Mouse (Mus musculus): Measurements from ENCODE around the gene Dcaf4. TPM values are rescaled to one million over a fixed set of nuclear protein-coding genes. Genes with fewer than 3 reads are reported as not detected.

The Dcaf4 gene
- polyA plus RNA-seq, 1 experiment from 2014 or later: 27.6 TPM

DNA sequence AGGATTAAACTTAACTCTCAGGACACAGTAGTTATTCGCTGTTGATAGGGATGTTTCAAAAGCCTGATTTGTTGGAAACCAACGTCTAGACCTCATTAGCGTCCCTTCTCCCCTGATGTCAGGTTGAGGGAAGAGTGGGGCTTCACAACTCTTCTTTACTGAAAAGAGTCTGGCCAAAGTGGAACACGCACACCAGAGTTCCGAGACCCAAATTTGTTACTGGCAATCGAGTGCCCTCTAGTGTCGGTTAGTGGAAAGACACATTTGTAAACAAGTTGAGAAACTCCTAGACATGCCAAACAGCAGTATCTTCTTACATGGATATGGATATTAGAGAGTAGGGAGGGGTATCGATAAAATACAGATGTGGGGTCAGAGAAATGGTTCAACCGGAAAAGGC, 18.1 kb upstream of the Dcaf4 start:
- DNase-seq (ENCODE audit: low spot score): no peak
- no peaks in the 10 kb centered on the region for H3K27me3 ChIP-seq (ENCODE audit: insufficient read depth, poor library complexity, severe bottlenecking)
- no peaks in the 10 kb centered on the region for H3K36me3 ChIP-seq
- no peak overlapping the region for H3K4me3 ChIP-seq
- no peaks in the 10 kb centered on the region for H3K4me1 ChIP-seq
- no peaks in the 10 kb centered on the region for H3K9me3 ChIP-seq
- H3K27ac ChIP-seq: 0 out of 2 replicates have a peak overlapping the region, but pooled peaks have one; percentile 29
- 7% methylated on average over 9 of the region's 9 CpGs for WGBS

DNA sequence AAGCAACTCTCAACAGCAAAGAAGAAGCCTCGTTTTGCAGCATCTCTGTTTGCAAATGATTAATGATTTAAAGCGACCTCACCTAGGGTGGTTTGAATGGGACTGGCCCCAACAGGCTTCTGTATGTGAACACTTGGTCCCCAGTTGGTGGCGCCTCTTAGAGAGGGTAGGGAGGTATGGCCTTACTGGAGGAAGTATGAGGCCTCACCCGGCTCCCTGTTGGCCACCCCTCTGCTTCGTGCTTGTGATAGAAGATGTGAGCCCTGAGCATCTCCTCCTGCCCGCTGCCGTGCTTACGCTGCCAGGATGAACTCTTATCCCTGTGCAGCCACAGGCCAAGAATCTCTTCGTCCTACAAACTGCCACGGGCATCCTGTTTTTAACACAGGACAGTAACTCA, 13.7 kb upstream of the Dcaf4 start:
- no peak overlapping the region for H3K27ac ChIP-seq
- H3K27me3 ChIP-seq (ENCODE audit: insufficient read depth, poor library complexity, severe bottlenecking): no peaks in the 10 kb centered on the region
- H3K4me1 ChIP-seq: no peaks in the 10 kb centered on the region
- WGBS: 78% methylated on average over 10 of the region's 10 CpGs
- H3K9me3 ChIP-seq: no peaks in the 10 kb centered on the region
- no peaks in the 10 kb centered on the region for H3K36me3 ChIP-seq
- no peak for DNase-seq (ENCODE audit: low spot score)
- no peak overlapping the region for H3K4me3 ChIP-seq

DNA sequence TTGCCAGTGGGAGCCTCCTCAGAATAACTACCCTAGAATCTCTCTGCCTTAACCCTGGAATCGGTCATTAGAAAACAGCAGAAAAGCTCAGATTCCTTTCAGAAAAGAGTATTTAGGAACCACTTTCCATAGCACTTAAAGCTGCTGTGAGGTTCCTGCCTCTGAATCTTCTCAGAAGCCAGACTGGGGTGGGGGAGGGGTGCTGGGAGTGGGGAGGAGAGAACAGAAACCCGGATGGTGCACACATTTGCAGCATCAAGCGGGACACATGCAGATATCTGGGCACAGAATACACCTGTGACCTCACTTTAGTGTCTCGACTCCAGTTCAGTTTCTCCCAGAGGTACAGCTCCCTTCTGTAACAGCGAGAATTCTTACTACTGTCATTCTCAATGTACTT, 9.7 kb upstream of the Dcaf4 start:
- no peaks in the 10 kb centered on the region for H3K36me3 ChIP-seq
- peaks cover 6% of the 10 kb centered on the region; the same call in 1 of the 2 replicates for H3K4me1 ChIP-seq
- 67% methylated on average over 5 of the region's 5 CpGs for WGBS
- H3K4me3 ChIP-seq: no peak overlapping the region
- no peaks in the 10 kb centered on the region for H3K27me3 ChIP-seq (ENCODE audit: insufficient read depth, poor library complexity, severe bottlenecking)
- no peak overlapping the region for H3K27ac ChIP-seq
- no peaks in the 10 kb centered on the region for H3K9me3 ChIP-seq
- DNase-seq (ENCODE audit: low spot score): no peak

DNA sequence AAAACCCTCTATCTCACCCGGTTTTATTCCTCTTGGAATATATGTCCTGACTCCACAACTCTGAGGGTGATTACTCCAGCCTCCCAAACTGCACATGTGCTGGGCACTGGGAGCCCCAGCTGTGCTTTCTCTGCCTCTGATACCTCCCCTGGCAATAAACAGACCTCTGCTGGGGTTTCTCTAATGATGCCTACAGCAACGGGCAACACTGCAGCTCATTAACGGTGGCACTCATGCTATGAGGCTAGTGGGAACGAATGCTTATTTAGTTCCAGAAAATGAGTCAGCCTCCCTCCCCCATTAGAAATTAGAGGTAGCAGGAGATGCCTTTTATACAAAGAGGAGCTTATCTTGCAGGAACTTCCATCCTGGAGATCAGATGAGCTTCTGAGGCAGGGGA, 7.5 kb upstream of the Dcaf4 start:
- 31% methylated on average over 4 of the region's 4 CpGs for WGBS
- H3K36me3 ChIP-seq: no peaks in the 10 kb centered on the region
- H3K4me3 ChIP-seq: no peak overlapping the region
- no peaks in the 10 kb centered on the region for H3K27me3 ChIP-seq (ENCODE audit: insufficient read depth, poor library complexity, severe bottlenecking)
- H3K27ac ChIP-seq: no peak overlapping the region
- H3K4me1 ChIP-seq: peaks cover 12% of the 10 kb centered on the region; the same call in 1 of the 2 replicates
- H3K9me3 ChIP-seq: no peaks in the 10 kb centered on the region
- DNase-seq (ENCODE audit: low spot score): no peak

DNA sequence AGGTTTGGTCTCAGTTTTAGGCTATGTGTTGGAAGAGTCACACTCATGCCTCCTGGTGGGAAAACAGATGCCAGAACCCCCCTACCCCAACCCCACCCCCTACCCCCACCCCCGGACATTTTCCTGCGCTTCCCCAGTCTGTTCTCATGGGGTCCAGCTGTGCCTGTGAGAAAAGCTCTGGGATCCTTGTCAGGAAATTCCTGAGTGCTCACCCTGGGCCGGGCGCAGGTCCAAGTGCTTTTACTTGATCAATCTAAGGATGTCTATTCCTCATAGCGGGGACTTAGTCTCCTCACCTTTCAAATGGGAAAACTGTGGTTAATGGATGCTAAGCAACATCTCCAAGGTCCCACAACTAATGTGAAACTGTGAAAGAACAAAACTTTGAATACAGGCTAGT, 7.1 kb upstream of the Dcaf4 start:
- Histone ChIP-seq H3K4me1 (peaks cover 12% of the 10 kb centered on the region; the same call in 1 of the 2 replicates), H3K4me3 (no peak overlapping the region), H3K27me3 (ENCODE audit: insufficient read depth, poor library complexity, severe bottlenecking) (no peaks in the 10 kb centered on the region), H3K27ac (no peak overlapping the region), H3K9me3 (no peaks in the 10 kb centered on the region), H3K36me3 (no peaks in the 10 kb centered on the region)
- DNase-seq (ENCODE audit: low spot score): no peak
- WGBS: 28% methylated on average over 5 of the region's 5 CpGs

DNA sequence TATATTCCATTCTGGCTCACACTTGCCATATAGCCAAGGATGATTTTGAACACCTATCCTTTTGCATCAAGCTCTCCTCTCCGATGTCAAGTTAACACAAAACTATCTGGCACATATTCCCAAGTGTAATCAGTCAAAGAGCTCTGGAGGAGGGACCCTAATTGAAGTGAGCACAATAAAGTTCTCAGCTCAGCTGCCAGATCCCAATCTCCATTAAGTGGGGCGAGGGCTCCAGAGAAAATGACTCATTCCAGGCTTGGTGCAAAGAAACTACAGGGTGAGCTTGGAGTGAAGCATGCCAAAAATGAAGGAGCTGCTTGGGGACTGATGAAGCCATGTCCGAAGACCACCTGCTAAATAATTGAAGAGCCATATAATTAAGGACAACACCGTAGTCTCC, 6.0 kb upstream of the Dcaf4 start:
- Histone ChIP-seq H3K4me3 (no peak overlapping the region), H3K27ac (no peak overlapping the region), H3K4me1 (peaks cover 16% of the 10 kb centered on the region; the same call in 1 of the 2 replicates), H3K27me3 (ENCODE audit: insufficient read depth, poor library complexity, severe bottlenecking) (no peaks in the 10 kb centered on the region), H3K36me3 (no peaks in the 10 kb centered on the region), H3K9me3 (no peaks in the 10 kb centered on the region)
- DNase-seq (ENCODE audit: low spot score): no peak
- WGBS: 82% methylated on average over 4 of the region's 4 CpGs

DNA sequence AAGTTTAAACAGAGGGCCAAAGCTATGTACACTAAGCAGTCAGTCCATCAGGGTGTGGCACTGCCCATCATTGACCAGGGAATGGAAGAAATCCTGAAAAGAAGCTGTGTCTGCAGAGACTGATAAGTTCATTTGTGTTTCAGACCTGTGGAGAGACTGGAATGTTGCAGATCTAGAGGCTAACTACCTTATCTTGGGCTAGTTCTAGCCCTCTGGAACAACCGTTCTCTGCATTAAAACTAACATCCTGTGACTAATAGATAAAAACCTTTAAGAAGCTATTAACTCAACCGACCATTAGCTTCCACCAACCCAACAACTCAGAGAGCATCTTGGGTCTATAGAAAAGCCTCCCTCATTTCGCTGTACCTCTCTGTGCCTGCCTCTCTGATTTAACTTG, 2.7 kb upstream of the Dcaf4 start:
- Histone ChIP-seq H3K36me3 (no peaks in the 10 kb centered on the region), H3K4me1 (peaks cover 34% of the 10 kb centered on the region), H3K9me3 (no peaks in the 10 kb centered on the region), H3K27ac (no peak overlapping the region), H3K4me3 (no peak overlapping the region), H3K27me3 (ENCODE audit: insufficient read depth, poor library complexity, severe bottlenecking) (no peaks in the 10 kb centered on the region)
- WGBS: 48% methylated on average over 3 of the region's 3 CpGs
- DNase-seq (ENCODE audit: low spot score): no peak

DNA sequence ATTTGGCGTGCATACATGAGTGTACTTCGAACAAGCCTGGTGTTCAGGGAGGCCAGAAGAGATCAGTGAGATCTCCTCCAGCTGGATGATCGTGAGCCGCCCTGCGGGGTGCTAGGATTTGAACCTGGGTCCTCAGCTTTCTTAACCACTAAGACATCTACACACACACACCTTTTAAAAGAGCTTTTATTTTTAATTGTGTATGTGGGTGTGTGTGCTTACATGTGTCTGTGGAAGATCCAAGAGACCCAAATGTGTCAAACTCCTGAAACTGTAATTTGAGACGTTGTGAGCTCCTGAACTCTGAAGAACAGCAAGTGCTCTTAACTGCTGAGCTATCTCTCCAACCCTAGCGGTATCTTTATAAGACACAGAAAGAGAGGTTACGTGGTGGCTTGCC, 817 bp downstream of the Dcaf4 start:
- peak overlapping the region; percentile 75 for H3K4me3 ChIP-seq
- H3K27me3 ChIP-seq (ENCODE audit: insufficient read depth, poor library complexity, severe bottlenecking): no peaks in the 10 kb centered on the region
- H3K36me3 ChIP-seq: no peaks in the 10 kb centered on the region
- H3K4me1 ChIP-seq: peaks cover 57% of the 10 kb centered on the region
- H3K27ac ChIP-seq: peak overlapping the region; percentile 88; the same call in 1 of the 2 replicates
- no peak for DNase-seq (ENCODE audit: low spot score)
- WGBS: 30% methylated on average over 8 of the region's 8 CpGs
- H3K9me3 ChIP-seq: no peaks in the 10 kb centered on the region

DNA sequence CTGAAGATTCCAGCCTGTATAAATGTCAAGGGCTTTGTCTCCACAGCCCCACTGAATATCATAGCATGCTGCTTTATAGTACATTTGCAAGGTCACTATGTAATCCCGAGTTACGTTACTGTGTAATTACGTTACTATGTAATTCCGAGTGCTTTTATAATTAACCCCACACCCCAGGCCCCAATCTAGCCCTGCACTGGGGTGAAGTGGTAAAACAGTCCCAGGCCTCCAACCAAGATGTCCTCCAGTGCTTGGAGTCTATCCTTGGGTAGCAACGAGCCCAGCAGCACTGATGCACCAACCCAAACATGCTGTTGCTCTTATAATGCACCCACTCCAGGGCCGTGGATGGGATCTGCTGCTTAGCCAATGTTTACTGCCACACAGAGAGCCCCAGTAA, 2.8 kb downstream of the Dcaf4 start:
- no peak overlapping the region for H3K4me3 ChIP-seq
- no peaks in the 10 kb centered on the region for H3K27me3 ChIP-seq (ENCODE audit: insufficient read depth, poor library complexity, severe bottlenecking)
- no peaks in the 10 kb centered on the region for H3K9me3 ChIP-seq
- peaks cover 58% of the 10 kb centered on the region for H3K4me1 ChIP-seq
- WGBS: 92% methylated on average over 6 of the region's 6 CpGs
- no peak overlapping the region for H3K27ac ChIP-seq
- no peak for DNase-seq (ENCODE audit: low spot score)
- 0 out of 2 replicates have a peak, but pooled peaks cover 2% of the 10 kb centered on the region for H3K36me3 ChIP-seq

DNA sequence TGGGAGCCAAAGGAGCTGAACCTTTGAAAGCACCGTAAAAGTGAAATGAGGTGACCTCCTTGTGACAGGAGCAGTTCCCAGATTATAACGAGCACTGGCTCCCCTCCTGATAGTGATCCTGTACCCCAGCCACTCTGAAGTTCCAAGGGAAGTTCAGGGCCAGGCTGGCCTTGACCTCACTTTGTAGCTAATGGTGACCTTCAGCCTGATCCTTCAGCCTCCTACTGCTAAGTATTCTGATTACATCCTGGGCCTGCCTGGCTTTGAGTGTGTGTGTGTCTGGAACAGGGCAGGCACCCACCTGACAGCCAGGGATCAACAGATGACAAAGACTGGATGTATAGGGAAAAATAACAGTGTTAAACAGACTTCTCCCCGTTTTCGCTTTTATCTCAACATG, 3.6 kb downstream of the Dcaf4 start:
- DNase-seq (ENCODE audit: low spot score): no peak
- no peaks in the 10 kb centered on the region for H3K27me3 ChIP-seq (ENCODE audit: insufficient read depth, poor library complexity, severe bottlenecking)
- H3K4me1 ChIP-seq: peaks cover 64% of the 10 kb centered on the region
- H3K27ac ChIP-seq: peak overlapping the region; percentile 24; the same call in 1 of the 2 replicates
- no peak overlapping the region for H3K4me3 ChIP-seq
- no peaks in the 10 kb centered on the region for H3K9me3 ChIP-seq
- 0 out of 2 replicates have a peak, but pooled peaks cover 2% of the 10 kb centered on the region for H3K36me3 ChIP-seq
- WGBS: 70% methylated on average over 4 of the region's 4 CpGs

DNA sequence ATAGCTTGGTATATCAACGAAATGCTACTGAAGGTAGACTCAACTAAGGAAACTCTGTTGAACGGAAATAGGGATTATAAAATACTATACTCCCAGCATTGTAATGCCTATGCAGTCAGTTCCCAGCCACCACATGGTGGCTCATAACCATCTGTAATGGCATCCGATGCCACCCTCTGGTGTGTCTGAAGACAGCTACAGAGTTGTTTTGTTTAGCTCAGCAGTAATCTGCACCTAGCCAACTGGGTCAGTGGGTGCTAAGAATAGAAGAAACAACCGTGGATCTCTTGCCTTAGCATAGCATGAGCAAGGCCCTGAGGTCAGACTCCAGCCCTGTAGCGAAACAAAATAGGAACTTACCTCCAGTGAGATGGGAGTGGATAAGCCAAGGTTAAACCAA, 4.1 kb downstream of the Dcaf4 start:
- WGBS: 71% methylated on average over 5 of the region's 5 CpGs
- no peaks in the 10 kb centered on the region for H3K9me3 ChIP-seq
- no peaks in the 10 kb centered on the region for H3K27me3 ChIP-seq (ENCODE audit: insufficient read depth, poor library complexity, severe bottlenecking)
- H3K27ac ChIP-seq: peak overlapping the region; percentile 24; the same call in 1 of the 2 replicates
- H3K4me3 ChIP-seq: no peak overlapping the region
- DNase-seq (ENCODE audit: low spot score): no peak
- peaks cover 4% of the 10 kb centered on the region; the same call in 1 of the 2 replicates for H3K36me3 ChIP-seq
- peaks cover 60% of the 10 kb centered on the region for H3K4me1 ChIP-seq

DNA sequence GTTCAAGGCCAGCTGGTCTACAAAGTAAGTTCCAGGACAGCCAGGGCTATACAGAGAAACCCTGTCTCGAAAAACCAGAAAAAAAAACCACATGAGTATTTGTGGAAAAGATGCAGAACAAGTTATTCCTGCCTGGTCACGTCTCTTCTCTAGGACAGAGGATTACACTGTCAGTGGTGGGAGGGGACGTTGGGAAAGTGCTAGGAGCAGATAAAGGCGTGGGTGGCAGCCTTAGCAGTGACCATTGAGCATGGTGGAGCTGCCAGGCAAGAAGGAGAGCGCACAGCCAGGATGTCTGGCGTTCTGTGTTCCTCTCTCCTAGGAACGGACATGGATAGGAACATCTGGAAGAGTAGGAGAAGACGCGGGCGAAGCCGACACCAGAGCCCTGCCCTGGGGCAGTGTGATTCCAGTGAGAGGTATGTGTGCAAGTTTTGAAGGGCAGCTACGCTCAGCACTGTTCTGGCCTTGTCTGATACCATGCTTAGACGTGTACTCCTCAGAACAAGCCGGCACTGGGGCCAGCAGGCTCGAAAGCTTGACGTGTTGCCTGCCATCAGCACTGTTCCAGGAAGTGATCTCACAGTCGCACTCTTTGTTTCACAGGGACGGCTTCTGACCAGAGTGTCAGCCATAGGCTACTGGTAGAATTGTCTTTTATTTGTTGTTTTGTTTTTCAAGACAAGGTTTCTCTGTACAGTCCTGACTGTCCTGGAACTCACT, 5.7 kb downstream of the Dcaf4 start:
- no peak for DNase-seq (ENCODE audit: low spot score)
- H3K27me3 ChIP-seq (ENCODE audit: insufficient read depth, poor library complexity, severe bottlenecking): no peaks in the 10 kb centered on the region
- H3K4me3 ChIP-seq: no peak overlapping the region
- H3K4me1 ChIP-seq: peaks cover 50% of the 10 kb centered on the region
- H3K27ac ChIP-seq: peak overlapping the region; percentile 62; the same call in 1 of the 2 replicates
- WGBS: 64% methylated on average over 18 of the region's 18 CpGs
- peaks cover 10% of the 10 kb centered on the region for H3K36me3 ChIP-seq
- no peaks in the 10 kb centered on the region for H3K9me3 ChIP-seq

DNA sequence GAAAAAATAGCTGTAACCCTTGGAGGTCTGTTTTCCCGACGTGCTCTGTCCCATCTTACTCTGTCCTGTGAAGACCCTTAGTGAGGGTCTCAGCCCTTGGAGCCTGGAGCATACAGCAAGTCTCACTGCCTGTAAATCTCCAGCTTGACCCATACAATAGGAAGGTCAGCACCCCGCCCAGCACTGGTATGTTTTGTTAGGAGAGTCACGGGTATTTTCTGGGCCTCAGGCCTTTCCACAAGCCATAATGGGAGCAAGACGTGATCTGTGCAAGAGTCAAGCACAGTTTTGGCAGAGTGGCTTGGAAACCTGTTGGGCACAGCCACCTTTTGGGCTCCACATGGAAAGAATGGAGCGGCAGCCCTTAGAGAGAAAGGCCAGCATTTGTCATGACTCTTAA, 7.5 kb downstream of the Dcaf4 start:
- H3K9me3 ChIP-seq: no peaks in the 10 kb centered on the region
- H3K27me3 ChIP-seq (ENCODE audit: insufficient read depth, poor library complexity, severe bottlenecking): no peaks in the 10 kb centered on the region
- no peak overlapping the region; the same call in 1 of the 2 replicates for H3K27ac ChIP-seq
- H3K4me1 ChIP-seq: peaks cover 43% of the 10 kb centered on the region
- H3K4me3 ChIP-seq: no peak overlapping the region
- peaks cover 22% of the 10 kb centered on the region for H3K36me3 ChIP-seq
- DNase-seq (ENCODE audit: low spot score): no peak
- WGBS: 73% methylated on average over 6 of the region's 6 CpGs

DNA sequence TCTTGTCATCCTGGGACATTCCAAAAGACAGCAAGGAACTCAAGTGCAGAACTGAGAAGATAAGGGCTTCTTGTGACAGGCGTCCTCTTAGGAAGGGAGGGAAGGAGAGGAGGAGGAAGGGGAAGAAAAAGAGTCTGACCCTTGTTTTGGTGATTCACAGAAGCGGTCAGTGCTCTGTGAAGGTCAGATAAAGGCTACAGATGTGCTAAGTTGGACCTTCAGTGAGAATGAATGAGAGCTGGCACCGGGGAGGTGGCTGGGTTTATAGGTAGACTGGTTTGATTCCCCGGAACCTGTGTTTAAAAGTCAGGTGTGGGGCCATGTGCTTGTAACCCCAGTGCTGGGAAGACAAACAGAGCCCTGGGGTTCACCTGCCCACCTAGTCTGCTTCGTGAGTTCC, 8.4 kb downstream of the Dcaf4 start:
- 75% methylated on average over 5 of the region's 5 CpGs for WGBS
- DNase-seq (ENCODE audit: low spot score): no peak
- Histone ChIP-seq H3K36me3 (peaks cover 29% of the 10 kb centered on the region), H3K4me1 (peaks cover 38% of the 10 kb centered on the region), H3K4me3 (no peak overlapping the region), H3K27me3 (ENCODE audit: insufficient read depth, poor library complexity, severe bottlenecking) (no peaks in the 10 kb centered on the region), H3K27ac (no peak overlapping the region), H3K9me3 (no peaks in the 10 kb centered on the region)
